Mouse (Mus musculus) heart, adult 2 months (tissue): ENCODE data around the gene Pawr. TPM values are rescaled to one million over a fixed set of nuclear protein-coding genes. Genes with fewer than 3 reads are reported as not detected.

Experiments used
- DNase-seq, 2 experiments: peaks; one replicate each; pipeline ENCODE4 v3.0.0; 2021
- H3K27ac ChIP-seq: fragments of 200-600 bp; 2 replicates; pipeline ENCODE4 v1.8.1; 2022
- H3K27me3 ChIP-seq: fragments of 200-500 bp; 2 replicates; pipeline ENCODE4 v1.6.1; 2012; ENCODE audit warnings: mild to moderate bottlenecking, low read length, inconsistent platforms, mixed read lengths; ENCODE audit not compliant: control insufficient read depth, insufficient read depth
- H3K36me3 ChIP-seq: fragments of 200-500 bp; 2 replicates; pipeline ENCODE4 v1.6.1; 2012; ENCODE audit warnings: low read length, inconsistent platforms; ENCODE audit not compliant: control insufficient read depth, insufficient read depth
- H3K4me1 ChIP-seq: fragments of 200-500 bp; 2 replicates; pipeline ENCODE4 v1.6.1; 2011; ENCODE audit warnings: low read length; ENCODE audit not compliant: control insufficient read depth, insufficient read depth
- H3K4me3 ChIP-seq: fragments of 200-600 bp; 2 replicates; pipeline ENCODE4 v1.8.1; 2022
- H3K79me2 ChIP-seq: fragments of 200-500 bp; replicated peaks from 2 replicates; pipeline ENCODE4 v1.6.1; 2012; ENCODE audit warnings: mild to moderate bottlenecking, inconsistent platforms, low read length, moderate library complexity, mixed read lengths; ENCODE audit not compliant: control insufficient read depth, insufficient read depth
- H3K9ac ChIP-seq: fragments of 200-500 bp; 2 replicates; pipeline ENCODE4 v1.6.1; 2012; ENCODE audit warnings: low read depth, mild to moderate bottlenecking, control low read depth, inconsistent platforms, low read length, mixed read lengths
- CTCF ChIP-seq: fragments of 200-600 bp; IDR thresholded peaks from 2 replicates; pipeline ENCODE4 v1.8.1; 2022; ENCODE audit warnings: antibody characterized with exemption, mild to moderate bottlenecking, moderate library complexity
- EP300 ChIP-seq: fragments of 200-500 bp; IDR thresholded peaks from 2 replicates; pipeline ENCODE4 v1.6.1; 2011; ENCODE audit warnings: low read depth, low read length, control low read depth; ENCODE audit not compliant: insufficient read depth
- POLR2A ChIP-seq: fragments of 200-500 bp; IDR thresholded peaks from 2 replicates; pipeline ENCODE4 v1.6.1; 2011; ENCODE audit warnings: mild to moderate bottlenecking, low read depth, low read length, control low read depth; ENCODE audit not compliant: insufficient read depth
- WGBS: fragments of 180-500 bp; shearing (Covaris S2); methylation state at CpG from one replicate; pipeline ENCODE4 v1.1.7; 2018; 5-methylcytosine and 5-hydroxymethylcytosine counted together
- intact Hi-C: fragments of 180-260 bp; cut with DNase I; formaldehyde crosslinking; loops from one replicate; pipeline ENCODE4 v1.15.1; 2025
- polyA plus RNA-seq: library from polyadenylated mRNA; depleted of rRNA; stranded (reverse); fragments of >200 nt; gene quantifications from 2 replicates; pipeline ENCODE4 v1.2.3, GENCODE M21; 2012
- total RNA-seq, 2 experiments: library from RNA; stranded (reverse); gene quantifications; 2 replicates each; pipeline ENCODE4 v1.2.3; 2021

The Pawr gene
- total and polyA plus RNA-seq, 3 experiments: 2.0 to 3.5 (median 2.5) TPM

DNA sequence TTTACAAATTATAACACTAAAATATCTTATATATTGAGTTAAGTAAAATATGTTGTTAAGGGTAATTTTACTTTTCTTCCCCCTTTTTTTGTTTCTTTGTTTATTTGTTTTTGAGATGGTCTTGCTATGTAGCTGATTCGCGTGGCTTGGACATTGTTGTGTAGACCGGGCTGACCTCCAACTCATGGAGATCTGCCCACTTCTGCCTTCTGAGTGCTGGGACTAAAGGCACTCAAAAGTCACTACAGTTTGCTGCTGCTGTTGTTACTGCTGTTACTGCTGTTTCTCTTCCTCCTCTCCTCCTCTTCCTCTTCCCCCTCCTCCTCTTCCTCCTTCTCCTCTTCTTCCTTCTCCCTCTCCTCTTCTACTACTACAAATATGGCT lies 23.5 kb downstream of the Pawr start:
- Histone ChIP-seq H3K79me2 (no peaks in the 10 kb centered on the region), H3K4me1 (no peaks in the 10 kb centered on the region; the same call in 1 of the 2 replicates), H3K27ac (no peak overlapping the region), H3K4me3 (no peak overlapping the region), H3K27me3 (no peaks in the 10 kb centered on the region), H3K9ac (no peak overlapping the region), H3K36me3 (no peaks in the 10 kb centered on the region)
- WGBS: 64% methylated on average over 3 of the region's 3 CpGs
- DNase-seq: no peak
- intact Hi-C loops: no loop called here
- TF ChIP-seq EP300: no peak
- TF ChIP-seq CTCF: no peak
- TF ChIP-seq POLR2A: no peak

DNA sequence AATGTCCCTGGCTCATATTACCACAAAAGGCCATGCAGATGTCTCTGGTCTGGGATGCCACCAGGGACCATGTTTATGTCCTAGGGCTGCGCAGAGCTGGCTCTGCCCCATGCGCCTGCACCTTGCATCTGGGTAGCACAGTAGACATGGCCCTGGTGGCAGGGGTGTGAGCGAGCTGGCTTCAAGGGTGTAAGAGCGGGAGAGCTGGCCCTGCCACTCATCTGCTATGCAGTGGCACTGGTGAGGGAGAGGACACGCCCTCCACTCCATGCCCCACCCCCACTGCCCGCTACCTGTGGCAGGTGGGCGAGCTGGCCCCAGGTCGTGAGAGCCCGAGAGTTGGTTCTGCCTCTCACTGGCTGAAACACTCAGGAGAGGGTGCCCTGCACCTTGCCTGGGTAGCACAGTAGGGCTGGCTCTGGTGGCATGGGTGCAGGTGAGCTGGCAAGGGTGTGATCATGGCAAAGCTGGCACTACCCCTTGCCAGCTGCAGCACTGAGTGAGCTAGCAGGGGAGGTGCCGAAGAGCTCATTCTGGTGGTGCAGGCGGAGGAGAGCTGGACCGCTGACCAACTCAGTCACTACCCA lies 24.8 kb downstream of the Pawr start:
- H3K27ac ChIP-seq: no peak overlapping the region
- 97% methylated on average over 12 of the region's 12 CpGs for WGBS
- no peak for DNase-seq
- TF ChIP-seq CTCF (no peak), POLR2A (no peak), EP300 (no peak)
- H3K9ac ChIP-seq: no peak overlapping the region
- no peak overlapping the region for H3K4me3 ChIP-seq
- H3K4me1 ChIP-seq: no peaks in the 10 kb centered on the region
- H3K79me2 ChIP-seq: no peaks in the 10 kb centered on the region
- H3K36me3 ChIP-seq: no peaks in the 10 kb centered on the region
- intact Hi-C loops: no loop called here
- no peaks in the 10 kb centered on the region for H3K27me3 ChIP-seq

DNA sequence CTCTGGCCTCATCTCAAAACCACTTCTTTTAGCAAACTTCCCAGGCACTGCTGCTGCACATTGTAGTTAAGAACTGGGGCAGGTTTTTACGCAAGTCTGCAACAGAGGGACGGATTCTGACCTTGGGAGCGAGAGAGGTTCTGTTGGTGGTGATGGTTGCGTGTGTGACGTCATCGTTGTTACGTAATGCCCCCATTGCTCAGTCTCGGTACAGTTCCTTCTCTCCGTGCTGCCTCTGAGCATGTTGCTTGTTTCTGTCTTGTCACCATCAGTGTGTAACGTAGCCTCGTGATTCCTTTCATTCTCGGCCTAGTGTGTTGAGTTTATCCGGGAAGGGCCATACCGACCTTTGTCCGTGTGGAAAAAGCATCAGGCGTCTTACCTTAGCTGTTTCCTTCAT lies 28.1 kb downstream of the Pawr start:
- TF ChIP-seq CTCF: no peak
- no peak for TF ChIP-seq POLR2A
- TF ChIP-seq EP300: no peak
- Histone ChIP-seq H3K4me1 (no peaks in the 10 kb centered on the region), H3K9ac (no peak overlapping the region), H3K79me2 (no peaks in the 10 kb centered on the region), H3K36me3 (no peaks in the 10 kb centered on the region), H3K27me3 (no peaks in the 10 kb centered on the region), H3K4me3 (no peak overlapping the region), H3K27ac (no peak overlapping the region)
- no peak for DNase-seq
- intact Hi-C loops: no loop called here
- 81% methylated on average over 16 of the region's 16 CpGs for WGBS

DNA sequence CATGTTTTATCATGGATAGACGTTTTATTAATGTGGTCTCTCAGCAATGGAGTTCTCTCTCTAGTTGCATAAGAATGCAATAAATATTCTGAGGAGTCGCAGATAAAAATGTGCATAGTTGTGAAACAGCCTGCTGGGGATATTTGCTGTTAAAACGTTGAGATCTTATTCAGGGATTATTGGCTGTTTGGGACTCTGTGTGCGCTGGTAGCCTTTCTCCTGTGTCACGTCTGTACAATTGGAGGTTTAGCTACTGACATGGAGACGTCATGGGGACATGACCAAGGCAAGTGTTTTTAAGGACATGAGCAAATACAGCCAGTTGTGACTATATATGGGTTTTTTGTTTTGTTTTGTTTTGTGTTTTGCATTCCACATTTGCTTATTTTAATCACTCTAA lies 28.9 kb downstream of the Pawr start:
- H3K79me2 ChIP-seq: no peaks in the 10 kb centered on the region
- no peaks in the 10 kb centered on the region for H3K4me1 ChIP-seq
- H3K9ac ChIP-seq: no peak overlapping the region
- no peak overlapping the region for H3K4me3 ChIP-seq
- no peak overlapping the region for H3K27ac ChIP-seq
- no peaks in the 10 kb centered on the region for H3K27me3 ChIP-seq
- intact Hi-C loops: no loop called here
- WGBS: 70% methylated on average over 6 of the region's 6 CpGs
- no peak for DNase-seq
- no peaks in the 10 kb centered on the region for H3K36me3 ChIP-seq
- no peak for TF ChIP-seq CTCF
- no peak for TF ChIP-seq EP300
- no peak for TF ChIP-seq POLR2A

DNA sequence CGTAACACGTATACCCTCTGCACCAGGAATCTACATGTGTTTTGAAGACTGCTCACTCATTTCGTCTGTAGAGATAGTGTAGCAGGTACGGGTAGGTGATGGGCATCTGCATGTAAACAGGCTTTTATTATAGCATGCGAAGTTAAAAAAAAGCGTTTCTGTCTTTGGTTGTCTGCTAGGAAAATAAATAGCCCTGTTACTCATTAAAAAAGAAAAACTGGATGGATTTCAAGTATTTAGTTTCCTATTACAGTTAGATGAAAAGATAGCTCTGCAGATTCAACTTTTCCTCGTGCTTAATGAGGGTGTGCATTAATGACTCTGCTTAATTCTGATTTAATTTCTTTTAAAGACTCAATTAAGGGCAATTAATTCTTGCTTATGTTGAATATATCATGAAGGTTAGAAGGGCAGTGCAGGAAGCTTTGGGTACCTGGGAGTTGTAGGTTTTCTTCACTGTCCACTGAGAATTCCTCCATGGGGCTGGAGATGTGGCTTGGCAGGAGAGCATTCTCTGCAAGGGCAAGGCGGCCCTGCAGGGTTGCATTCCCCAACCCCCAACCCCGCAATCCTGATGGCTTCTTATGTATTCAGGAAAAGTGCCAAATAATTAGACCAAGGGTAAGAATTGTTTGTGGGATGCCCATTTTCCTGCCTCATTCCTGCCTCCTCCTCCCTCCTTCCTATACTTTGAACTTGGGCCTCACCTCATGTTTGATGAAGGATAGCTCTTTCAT lies 29.7 kb downstream of the Pawr start:
- no peak overlapping the region for H3K27ac ChIP-seq
- intact Hi-C loops: no loop called here
- H3K79me2 ChIP-seq: no peaks in the 10 kb centered on the region
- no peak overlapping the region for H3K4me3 ChIP-seq
- DNase-seq: no peak
- H3K27me3 ChIP-seq: no peaks in the 10 kb centered on the region
- no peak for TF ChIP-seq EP300
- no peak for TF ChIP-seq CTCF
- TF ChIP-seq POLR2A: no peak
- no peaks in the 10 kb centered on the region for H3K36me3 ChIP-seq
- WGBS: 72% methylated on average over 9 of the region's 9 CpGs
- H3K4me1 ChIP-seq: no peaks in the 10 kb centered on the region
- H3K9ac ChIP-seq: no peak overlapping the region

DNA sequence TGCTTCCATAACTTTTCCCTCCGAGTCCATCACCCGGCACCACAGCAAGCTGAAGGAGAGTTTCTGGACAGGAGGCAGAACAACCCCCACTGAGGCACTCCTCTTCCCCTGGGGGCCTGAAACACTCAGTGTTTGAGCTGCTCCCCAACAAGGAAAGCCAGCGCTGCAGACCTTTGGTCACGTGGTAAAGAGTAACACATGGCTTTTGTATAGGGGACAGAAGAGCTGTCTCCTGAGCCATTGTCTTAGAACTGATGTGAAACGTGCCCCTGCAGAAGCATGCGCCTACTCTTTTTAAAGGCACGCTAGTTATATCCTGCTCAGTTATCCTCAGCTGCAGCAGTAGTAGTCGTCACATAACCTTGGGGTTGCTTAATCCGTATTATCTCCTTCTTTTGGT lies 32.0 kb downstream of the Pawr start:
- 56% methylated on average over 9 of the region's 9 CpGs for WGBS
- H3K27me3 ChIP-seq: no peaks in the 10 kb centered on the region
- intact Hi-C loops: no loop called here
- TF ChIP-seq POLR2A: no peak
- no peak for TF ChIP-seq EP300
- TF ChIP-seq CTCF: no peak
- no peak for DNase-seq
- H3K27ac ChIP-seq: no peak overlapping the region
- no peaks in the 10 kb centered on the region for H3K79me2 ChIP-seq
- no peaks in the 10 kb centered on the region for H3K4me1 ChIP-seq
- H3K9ac ChIP-seq: no peak overlapping the region
- no peak overlapping the region for H3K4me3 ChIP-seq
- H3K36me3 ChIP-seq: no peaks in the 10 kb centered on the region
